Mouse (Mus musculus): ENCODE measurements around the gene Tulp2.
"Not testable (repeated sequence)": the region's sequence is repeated elsewhere in the genome, so short reads cannot be mapped to it uniquely, and the experiment has no call there.

Gene Tulp2

GRCm38 (mm10) chr7:45522957-45523676 is 41.4 kb downstream of the Tulp2 start:
- DNase-seq: no peak

DNA sequence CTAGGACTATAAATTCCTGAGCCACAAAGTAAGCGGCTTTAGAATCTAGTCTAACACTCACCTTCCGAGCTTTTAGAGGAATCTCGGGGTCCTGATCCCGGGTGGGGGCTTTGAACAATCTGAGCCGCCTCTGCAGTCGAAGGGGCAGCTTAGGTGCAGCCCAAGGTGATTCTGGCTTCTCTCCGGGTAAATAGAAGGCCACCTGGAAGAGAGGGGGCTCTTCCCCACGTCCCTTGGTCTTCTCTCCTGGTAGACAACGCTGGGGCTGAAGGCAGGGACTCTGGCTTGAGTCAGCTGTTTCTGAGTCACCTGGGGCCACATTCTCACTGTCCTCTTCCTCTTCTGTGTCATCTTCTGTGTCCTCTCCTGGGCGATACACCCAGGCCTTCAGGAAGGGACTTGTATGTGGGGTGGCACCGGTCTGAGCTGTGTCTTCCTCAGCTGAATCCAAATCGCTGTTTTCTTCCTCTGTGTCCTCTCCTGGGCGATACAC is 42.0 kb downstream of the Tulp2 start:
- no peak for DNase-seq

DNA sequence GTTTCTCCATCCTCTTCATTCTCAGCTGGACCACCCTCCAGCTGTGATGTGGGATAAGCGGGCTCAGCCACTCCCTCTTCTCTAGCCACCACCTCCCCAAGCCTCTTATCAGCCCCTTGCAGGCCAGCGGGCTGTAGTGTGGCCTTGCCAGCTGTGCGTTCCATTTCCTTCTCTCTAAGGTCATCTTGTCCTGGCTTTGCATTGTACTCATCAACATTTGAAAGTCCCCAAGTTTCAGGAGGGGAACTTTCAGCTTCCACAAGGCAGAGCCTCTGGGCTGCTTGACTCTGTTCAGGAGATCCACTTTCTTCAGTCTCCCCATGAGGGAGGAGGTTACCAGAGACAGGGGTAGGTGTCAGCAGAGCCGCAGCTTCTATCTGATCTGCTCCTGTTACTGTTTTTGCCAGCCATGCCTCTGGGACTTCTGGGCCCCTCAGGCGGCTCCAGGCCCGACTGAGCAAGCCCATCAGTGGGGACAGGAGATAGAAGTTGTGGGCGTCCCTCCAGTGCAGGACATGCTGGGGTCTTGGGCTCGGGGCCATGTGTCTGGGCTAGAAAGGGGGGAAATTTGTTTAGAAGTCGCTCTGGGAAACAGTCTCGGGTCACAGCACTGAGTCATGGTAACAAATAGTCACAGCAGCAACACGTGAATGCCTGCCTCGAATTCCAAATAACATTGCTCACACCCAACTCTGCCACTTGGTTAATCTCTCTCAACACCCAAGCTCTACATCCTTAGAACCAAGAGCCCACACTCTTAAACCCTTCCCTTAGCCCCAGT is 43.4 kb downstream of the Tulp2 start:
- no peak for DNase-seq

GRCm38 (mm10) chr7:45525809-45526473 is 44.3 kb downstream of the Tulp2 start, which contains the start of the genes Ppp1r15a and Plekha4:
Gene Ppp1r15a (minus strand): TSS chr7:45526268.
Gene Plekha4 (plus strand): TSS chr7:45526330.
- DNase-seq: peak; percentile 94

DNA sequence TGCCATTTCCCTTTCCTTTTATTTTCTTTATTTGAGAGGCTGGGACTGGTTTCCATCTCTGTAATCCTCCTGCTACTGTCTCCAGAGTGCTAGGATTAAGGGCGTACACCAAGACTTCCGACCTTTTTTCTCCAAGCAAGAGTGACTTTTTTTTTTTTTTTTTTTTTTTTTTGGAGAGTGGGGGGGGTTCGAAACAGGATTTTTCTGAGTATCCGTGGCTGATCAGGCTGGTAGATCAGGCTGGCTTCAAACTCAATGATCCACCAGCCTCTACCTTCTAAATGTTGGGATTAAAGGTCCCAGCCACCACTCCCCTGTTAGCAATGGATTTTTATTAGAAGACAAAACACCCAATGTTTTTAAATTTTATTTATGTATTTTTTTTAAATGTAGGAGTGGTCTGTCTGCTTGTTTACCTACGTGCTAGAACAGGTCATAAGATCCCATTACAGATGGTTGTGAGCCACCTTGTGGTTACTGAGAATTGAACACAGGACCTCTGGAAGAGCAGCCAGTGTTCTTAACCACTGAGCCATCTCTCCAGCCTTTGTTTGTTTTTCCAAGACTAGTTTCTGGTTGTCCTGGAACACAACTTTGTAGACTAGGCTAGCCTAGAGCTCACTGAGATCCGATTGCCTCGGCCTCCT is 44.9 kb downstream of the Tulp2 start:
- DNase-seq: no peak

- DNase-seq: not testable (repeated sequence)
Observed at GRCm38 (mm10) chr7:45527169-45527568, 45.5 kb downstream of the Tulp2 start.

DNA sequence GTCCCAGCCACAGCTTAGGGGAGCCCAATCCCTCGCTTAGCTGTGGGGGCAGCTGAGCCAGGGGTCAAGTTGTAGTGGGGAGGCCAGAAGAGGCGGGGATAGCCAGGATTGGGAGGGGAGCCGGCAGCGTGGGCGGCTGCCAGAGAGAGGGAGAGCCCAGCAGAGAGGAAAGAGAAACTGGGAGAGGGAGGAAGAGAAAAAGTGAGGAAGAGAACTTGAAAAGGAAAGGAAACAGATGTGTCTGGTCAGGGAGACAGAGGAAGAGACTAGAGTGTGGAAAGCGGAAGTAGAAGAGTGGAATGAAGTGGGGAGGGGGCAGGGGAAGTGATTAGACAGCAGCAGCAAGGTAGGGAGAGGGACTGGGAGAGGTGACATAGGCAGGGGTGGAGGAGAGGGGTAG is 47.8 kb downstream of the Tulp2 start:
- DNase-seq: no peak

DNA sequence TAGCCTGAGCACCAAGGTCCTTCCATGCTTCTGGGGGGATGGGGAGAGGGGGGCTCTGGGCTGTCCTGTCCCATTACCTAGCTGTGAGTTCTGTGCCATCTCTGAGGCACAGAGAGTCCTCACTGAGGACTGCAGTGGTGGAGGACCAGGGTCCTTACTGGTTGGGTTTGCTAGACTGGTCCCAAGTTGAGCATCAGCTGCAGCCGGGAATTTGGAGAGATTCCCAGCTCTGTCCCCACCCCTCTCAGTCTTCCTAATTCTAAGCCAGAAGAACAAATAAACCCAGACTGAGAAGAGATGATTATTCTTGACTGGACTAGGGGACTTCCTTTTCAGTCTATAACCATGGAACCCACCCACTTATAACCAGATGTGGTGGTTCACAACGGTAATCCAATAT is 49.0 kb downstream of the Tulp2 start:
- DNase-seq: no peak

DNA sequence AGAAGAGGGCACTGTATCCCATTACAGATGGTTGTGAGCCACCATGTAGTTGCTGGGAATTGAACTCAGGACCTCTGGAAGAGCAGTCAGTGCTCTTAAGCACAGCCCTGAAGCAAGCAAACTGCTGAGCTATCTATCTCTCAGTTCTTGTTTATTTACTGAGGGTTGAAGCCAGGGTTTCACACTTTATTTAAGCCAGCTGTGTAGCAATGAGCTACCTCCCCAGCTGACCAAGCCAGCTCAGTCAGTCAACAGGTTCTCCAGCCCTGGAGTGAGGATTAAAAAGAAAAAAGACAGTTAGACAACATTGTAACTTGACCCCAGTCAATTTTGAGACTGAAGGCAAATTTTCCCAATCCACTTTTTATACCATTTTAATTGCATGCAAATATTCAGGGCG is 54.0 kb downstream of the Tulp2 start:
- no peak for DNase-seq

- no peak for DNase-seq
Observed at GRCm38 (mm10) chr7:45537602-45538001, 55.9 kb downstream of the Tulp2 start.

DNA sequence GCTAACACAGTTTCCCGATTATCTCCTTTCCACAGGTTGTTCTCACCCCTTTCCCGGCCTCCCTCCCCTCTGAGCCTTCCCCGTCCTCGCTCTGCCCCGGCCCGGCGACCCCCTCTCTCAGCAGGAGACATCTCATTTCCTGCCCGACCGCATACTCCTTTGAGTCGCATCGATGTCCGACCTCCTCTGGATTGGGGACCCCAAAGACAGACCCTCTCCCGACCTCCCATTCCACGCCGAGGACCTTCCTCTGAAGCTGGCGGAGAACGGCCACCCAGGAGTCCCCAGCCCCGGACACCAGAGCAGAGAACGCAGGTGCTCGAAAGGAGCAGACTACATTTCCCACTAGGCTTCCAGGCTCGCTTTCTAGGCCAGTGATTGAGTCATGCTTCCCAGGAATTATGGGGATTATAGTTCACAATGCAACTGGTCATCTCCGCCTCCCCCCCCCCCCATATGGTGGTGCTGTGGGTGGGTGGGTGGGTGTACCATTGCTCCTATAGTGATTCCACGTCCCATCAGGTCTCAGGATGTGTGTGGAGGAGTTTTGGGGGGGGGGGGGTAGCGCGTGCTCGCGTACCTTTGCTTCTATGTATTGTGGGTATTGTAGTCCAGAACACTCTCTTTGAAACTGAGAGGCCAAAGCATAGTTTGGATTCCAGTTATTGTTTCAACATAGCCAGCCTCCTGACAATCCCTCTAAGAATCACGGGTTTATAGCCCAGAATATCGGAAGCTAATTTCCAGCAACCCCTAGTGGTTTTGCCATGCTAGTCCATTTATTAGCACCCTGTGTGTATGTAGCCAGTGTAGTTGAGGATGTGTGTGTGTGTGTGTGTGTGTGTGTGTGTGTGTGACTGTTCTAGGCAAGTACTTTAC is 56.7 kb downstream of the Tulp2 start:
- DNase-seq: peak; percentile 84

- no peak for DNase-seq
Observed at GRCm38 (mm10) chr7:45539095-45539494, 57.4 kb downstream of the Tulp2 start.

- no peak for DNase-seq
Observed at GRCm38 (mm10) chr7:45540213-45540612, 58.5 kb downstream of the Tulp2 start.

DNA sequence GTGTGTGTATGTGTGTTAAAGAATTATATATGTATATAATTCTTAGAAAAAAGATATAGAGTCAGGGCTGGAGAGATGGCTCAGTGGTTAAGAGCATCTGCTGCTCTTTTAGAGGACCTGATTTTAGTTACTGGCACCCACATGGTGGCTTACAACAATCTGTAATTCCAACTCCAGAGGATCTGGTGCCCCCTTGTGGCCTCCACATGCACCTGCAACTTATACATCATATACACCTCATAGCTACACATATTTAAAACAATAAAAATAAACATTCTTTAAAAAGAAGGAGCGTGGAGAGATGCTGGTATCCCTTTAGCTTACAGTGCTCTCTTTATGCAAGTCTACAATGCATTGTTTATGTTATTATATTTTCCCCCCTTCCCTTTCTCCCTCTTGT is 62.8 kb downstream of the Tulp2 start:
- no peak for DNase-seq

GRCm38 (mm10) chr7:45549641-45550436 is 68.2 kb downstream of the Tulp2 start:
- DNase-seq: no peak

DNA sequence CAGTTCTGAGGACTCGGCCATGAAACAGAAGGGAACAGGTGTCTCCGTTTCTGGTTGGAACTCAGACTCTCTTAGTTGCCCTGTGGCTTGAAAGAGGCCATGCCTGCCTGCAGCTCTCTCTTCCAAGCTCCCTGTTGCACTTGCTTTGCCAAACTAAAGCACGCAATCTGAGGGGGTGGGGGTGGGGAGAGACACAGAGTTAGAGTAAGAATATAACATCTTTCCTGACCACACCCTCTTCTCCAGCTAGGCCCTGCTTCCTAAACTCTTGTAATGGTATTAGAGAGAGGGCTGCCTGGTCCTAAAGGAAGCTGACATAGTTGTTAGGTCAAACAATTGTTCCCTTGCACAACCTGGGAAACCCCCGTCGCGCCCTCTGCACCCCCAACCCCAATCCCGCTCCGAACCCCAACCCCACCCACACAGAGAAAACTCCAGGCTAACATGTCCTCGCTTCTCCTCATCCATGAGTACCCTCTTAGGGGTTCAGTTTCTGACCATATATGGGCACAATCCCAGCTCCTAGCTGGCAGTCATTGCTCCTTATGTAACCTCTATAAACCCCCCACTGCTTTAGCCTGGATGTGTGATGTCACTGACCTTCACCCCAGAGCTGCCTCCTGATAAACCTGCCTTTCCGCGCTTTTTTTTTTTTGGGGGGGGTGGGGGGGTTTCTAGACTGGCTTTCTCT is 69.3 kb downstream of the Tulp2 start:
- no peak for DNase-seq

DNA sequence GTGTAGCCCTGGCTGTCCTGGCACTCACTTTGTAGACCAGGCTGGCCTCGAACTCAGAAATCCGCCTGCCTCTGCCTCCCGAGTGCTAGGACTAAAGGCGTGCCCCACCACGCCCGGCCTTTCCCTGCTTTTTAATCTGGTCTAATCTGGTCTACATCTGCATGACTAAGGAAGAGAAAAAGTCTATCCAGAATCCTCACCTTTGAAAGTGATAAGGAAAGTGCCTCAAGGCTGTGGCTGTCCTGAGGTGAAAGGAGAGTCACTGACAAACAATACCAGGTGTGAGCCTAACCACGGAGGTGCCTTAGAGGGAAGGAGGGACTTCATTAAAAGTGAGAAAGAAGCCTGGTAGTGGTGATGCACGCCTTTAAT is 69.8 kb downstream of the Tulp2 start:
- DNase-seq: no peak

- no peak for DNase-seq
Observed at GRCm38 (mm10) chr7:45553519-45553918, 71.8 kb downstream of the Tulp2 start.

DNA sequence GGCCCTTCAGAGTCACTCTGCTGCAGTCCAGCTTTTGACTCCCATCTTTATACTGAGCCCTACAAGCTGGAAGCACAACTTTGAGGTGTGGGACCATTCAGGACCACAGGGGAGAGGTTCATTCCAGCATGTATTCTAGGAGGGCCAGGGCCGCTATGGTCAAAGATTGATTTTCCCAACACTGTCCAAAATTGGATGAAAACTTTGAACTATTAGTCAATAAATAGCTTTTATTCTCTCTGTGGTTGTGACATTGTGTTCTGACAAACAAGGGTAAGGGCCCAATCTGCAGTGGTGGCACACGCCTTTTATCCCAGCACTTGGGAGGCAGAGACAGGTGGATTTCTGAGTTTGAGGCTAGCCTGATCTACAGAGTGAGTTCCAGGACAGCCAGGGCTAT is 72.3 kb downstream of the Tulp2 start:
- DNase-seq: no peak

DNA sequence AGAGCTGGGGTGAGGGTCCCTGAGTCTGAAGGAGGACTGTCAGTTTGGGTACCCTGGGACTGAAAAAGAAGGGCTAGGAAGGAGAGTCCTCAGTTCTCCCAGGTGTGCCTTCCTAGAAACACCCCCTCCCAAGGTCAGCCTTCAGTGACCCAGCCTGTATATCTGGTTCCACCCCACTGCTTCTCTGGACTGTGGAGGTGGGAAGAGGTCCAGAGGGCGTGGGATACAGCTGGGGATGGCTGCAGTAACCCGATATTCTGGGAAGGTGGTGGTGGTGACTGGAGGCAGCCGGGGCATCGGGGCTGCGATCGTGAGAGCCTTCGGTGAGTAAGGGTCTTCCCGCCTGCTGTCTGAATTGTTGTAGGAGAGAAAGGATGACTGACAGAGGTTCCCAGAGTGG is 73.1 kb downstream of the Tulp2 start, which contains the start of gene Hsd17b14:
Gene Hsd17b14 (plus strand): TSS at position 150 of the 400 bp plus-strand sequence.
- no peak for DNase-seq

All from retina, postnatal 1 day (tissue).